Mouse (Mus musculus): ENCODE measurements around the gene Mrpl23. TPM values are rescaled to one million over a fixed set of nuclear protein-coding genes. Genes with fewer than 3 reads are reported as not detected.

Mrpl23 gene
- polyA plus RNA-seq, 1 experiment from 2014 or later: 35.6 TPM

DNA sequence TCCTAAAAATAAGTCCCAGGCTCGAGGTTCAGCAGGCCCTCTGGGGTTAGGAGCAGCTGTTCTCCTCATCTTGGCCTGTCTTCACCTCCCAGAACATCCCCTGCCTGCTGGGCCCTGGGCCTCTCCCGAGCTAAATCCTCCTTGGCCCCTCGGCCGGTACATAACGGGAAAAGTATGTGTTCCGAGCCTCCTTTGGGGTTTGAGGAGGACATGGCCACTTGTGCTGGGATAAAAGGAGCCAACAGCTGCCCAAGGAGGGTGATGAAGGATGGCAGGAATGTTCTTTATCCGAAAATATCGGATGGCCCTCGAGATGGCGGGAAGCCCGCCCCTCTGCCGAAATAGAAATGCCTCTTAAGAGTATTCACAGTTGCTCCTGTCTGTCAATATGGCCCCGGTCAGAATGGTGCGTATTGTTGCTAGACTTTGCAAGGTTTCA lies 18.5 kb downstream of the Mrpl23 start:
- ATAC-seq (ENCODE audit: insufficient number of reproducible peaks, insufficient read depth, low FRiP score, low read depth): no peak
- no peak overlapping the region; the same call in 1 of the 2 replicates for H3K27ac ChIP-seq (ENCODE audit: low read length)

DNA sequence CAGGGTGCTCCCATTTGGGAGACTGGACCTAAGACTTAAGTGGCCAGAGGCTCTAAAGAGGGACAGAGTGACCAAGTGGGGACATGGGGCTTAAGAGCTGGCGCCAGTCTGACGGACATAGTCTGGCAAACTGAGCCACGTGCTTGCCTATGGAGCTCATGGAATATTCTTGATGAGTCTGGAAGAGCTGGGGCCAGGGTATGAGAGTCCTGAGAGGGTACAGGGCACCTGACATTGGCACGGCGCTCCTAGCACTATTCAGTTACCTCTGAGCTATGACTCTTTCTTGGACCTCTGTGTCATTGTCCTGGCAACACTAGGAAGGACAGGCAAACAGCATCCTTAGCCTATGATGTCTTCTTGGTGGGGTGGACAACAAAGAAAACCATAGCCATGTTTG lies 19.2 kb downstream of the Mrpl23 start:
- no peaks in the 10 kb centered on the region for H3K36me3 ChIP-seq (ENCODE audit: control insufficient read depth, insufficient read depth, low read length)
- H3K4me2 ChIP-seq (replicated peaks; ENCODE audit: low read depth, low read length): no peak overlapping the region
- no peaks in the 10 kb centered on the region for H3K9me3 ChIP-seq (ENCODE audit: control insufficient read depth, low read depth, low read length)
- H3K27me3 ChIP-seq (ENCODE audit: control insufficient read depth, insufficient read depth, low read length): no peaks in the 10 kb centered on the region
- 91% methylated on average over 5 of the region's 5 CpGs for WGBS
- H3K27ac ChIP-seq (ENCODE audit: low read length): peak overlapping the region; percentile 91; the same call in 1 of the 2 replicates
- no peak overlapping the region for H3K9ac ChIP-seq (replicated peaks; ENCODE audit: low read depth, low read length)
- no peak overlapping the region for H3K4me3 ChIP-seq (ENCODE audit: low read depth, low read length)
- ATAC-seq (ENCODE audit: insufficient number of reproducible peaks, insufficient read depth, low FRiP score, low read depth): no peak
- peaks cover 47% of the 10 kb centered on the region for H3K4me1 ChIP-seq (ENCODE audit: control insufficient read depth, insufficient read depth, low read length)

More for the DNA sequence above, 18.5 kb downstream of the Mrpl23 start:
- H3K36me3 ChIP-seq (ENCODE audit: control insufficient read depth, insufficient read depth, low read length): no peaks in the 10 kb centered on the region
- H3K4me3 ChIP-seq (ENCODE audit: low read depth, low read length): no peak overlapping the region
- WGBS: 73% methylated on average over 14 of the region's 14 CpGs
- no peaks in the 10 kb centered on the region for H3K9me3 ChIP-seq (ENCODE audit: control insufficient read depth, low read depth, low read length)
- peaks cover 47% of the 10 kb centered on the region for H3K4me1 ChIP-seq (ENCODE audit: control insufficient read depth, insufficient read depth, low read length)
- no peaks in the 10 kb centered on the region for H3K27me3 ChIP-seq (ENCODE audit: control insufficient read depth, insufficient read depth, low read length)
- H3K9ac ChIP-seq (replicated peaks; ENCODE audit: low read depth, low read length): no peak overlapping the region
- H3K4me2 ChIP-seq (replicated peaks; ENCODE audit: low read depth, low read length): no peak overlapping the region

DNA sequence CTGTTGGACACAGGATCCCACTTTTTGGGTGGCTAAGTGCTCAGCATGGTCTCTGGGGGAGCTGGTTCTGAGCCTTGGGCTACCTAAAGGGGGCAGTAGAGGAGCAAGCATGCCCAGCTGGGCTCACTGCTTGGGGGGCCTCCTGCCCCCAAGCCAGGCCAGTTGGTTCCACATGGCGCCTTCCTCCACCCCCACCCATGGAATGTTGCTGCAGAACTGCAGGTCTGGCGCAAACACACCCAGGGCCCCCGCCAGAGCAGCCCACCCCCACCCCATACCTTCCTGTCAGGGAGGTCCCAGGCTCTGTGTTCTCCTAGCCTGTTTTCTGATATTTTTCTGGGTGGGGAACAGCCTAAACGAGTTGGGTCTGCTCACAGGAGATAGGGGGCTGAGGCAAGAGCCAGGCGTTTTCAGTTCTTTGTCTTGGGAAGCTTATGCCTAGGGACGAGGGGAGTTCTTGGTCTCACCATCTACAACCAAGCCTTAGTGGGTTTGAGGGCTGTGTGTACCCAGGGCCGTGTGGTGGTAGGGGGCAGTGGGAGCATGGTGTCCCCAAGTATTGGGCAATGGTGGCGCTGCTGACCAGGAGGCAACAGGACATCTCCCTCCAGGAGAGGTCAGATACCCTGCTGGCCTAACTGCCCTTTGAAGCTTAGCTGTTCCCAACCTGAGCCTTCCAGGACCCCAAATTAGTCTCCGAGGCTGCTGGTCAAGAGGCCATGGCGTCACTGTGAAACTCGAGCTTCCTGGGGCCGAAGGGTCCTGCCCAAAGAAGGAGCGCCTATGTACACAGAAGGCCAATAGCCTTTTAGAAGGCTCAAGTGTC lies 20.3 kb downstream of the Mrpl23 start:
- H3K27me3 ChIP-seq (ENCODE audit: control insufficient read depth, insufficient read depth, low read length): no peaks in the 10 kb centered on the region
- WGBS: 17% methylated on average over 13 of the region's 13 CpGs
- peak overlapping the region; percentile 91 for H3K27ac ChIP-seq (ENCODE audit: low read length)
- 0 out of 2 replicates have a peak overlapping the region, but pooled peaks have one; percentile 13 for H3K4me2 ChIP-seq (replicated peaks; ENCODE audit: low read depth, low read length)
- no peaks in the 10 kb centered on the region for H3K36me3 ChIP-seq (ENCODE audit: control insufficient read depth, insufficient read depth, low read length)
- peak; percentile 74 for ATAC-seq (ENCODE audit: insufficient number of reproducible peaks, insufficient read depth, low FRiP score, low read depth)
- peaks cover 45% of the 10 kb centered on the region for H3K4me1 ChIP-seq (ENCODE audit: control insufficient read depth, insufficient read depth, low read length)
- no peak overlapping the region for H3K4me3 ChIP-seq (ENCODE audit: low read depth, low read length)
- no peak overlapping the region for H3K9ac ChIP-seq (replicated peaks; ENCODE audit: low read depth, low read length)
- no peaks in the 10 kb centered on the region for H3K9me3 ChIP-seq (ENCODE audit: control insufficient read depth, low read depth, low read length)

DNA sequence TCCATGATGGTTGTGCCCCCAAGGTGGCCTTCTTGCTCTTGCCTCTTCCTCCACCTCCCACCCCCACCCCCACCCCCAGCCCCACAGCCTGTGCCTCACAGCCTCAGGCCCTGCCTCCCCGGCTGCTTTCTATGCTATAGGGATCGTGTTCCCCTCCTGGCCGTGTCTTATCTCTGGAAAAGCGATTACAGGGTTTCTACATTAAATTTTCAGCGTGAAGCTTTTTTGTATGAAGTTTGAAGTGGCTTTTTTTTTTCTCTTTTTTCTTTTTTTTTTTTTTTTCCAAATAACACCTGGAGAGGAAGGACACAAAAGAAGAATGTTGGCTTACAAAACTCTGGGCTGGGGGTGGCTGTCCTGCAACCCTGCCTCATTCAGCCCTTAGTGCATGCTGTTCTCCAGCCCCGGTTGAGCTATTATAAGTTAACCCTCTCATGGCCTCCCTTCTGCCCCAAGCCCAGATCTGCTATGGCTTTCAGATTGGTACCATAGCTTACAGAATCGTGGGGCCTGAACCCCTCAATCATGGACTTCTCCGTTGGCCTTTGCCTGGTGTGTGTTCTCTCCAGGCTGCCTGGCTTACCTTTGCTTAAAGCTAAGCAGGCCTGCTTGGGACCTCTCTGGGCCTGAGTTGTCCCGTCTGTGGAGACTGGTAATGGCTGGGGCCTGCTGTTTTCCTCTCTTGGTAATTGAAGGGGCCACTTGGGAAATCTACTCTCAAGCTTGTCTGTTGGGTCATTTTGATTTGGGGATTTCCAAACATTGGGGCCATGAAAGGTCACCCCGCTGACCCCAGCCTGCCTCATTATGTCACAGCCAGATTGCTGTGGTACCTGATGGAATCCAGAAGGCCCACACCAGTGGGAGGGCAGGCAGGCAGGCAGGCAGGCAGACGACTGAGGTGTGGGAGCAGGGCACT lies 21.2 kb downstream of the Mrpl23 start:
- peak overlapping the region; percentile 91 for H3K27ac ChIP-seq (ENCODE audit: low read length)
- H3K9ac ChIP-seq (replicated peaks; ENCODE audit: low read depth, low read length): no peak overlapping the region

DNA sequence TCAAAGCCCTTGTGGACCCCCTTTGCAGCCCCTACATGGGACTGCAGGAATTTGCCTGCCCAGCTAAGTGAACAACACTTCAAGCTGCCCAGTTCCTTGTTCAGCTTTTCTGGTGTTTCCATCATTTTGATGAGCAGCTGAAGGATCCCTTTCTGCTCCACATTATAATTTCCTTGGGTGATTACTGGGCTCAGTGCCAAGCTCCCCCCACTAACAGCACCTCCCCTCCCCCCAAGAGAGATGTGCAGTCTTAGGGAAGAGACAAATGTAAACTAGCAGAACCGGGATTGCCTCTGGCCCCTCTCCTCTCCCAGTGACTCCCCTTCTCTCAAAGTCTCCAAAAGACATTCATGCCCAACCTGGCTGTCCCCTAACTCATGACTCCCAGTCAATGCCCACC lies 22.1 kb downstream of the Mrpl23 start:
- Histone ChIP-seq H3K27me3 (ENCODE audit: control insufficient read depth, insufficient read depth, low read length) (no peaks in the 10 kb centered on the region), H3K9me3 (ENCODE audit: control insufficient read depth, low read depth, low read length) (no peaks in the 10 kb centered on the region), H3K4me1 (ENCODE audit: control insufficient read depth, insufficient read depth, low read length) (peaks cover 42% of the 10 kb centered on the region), H3K4me3 (ENCODE audit: low read depth, low read length) (no peak overlapping the region), H3K27ac (ENCODE audit: low read length) (peak overlapping the region; percentile 91), H3K4me2 (replicated peaks; ENCODE audit: low read depth, low read length) (no peak overlapping the region), H3K9ac (replicated peaks; ENCODE audit: low read depth, low read length) (no peak overlapping the region), H3K36me3 (ENCODE audit: control insufficient read depth, insufficient read depth, low read length) (no peaks in the 10 kb centered on the region)
- WGBS: 11% methylated on average over 1 of the region's 1 CpGs
- ATAC-seq (ENCODE audit: insufficient number of reproducible peaks, insufficient read depth, low FRiP score, low read depth): no peak

More for the DNA sequence above, 21.2 kb downstream of the Mrpl23 start:
- H3K4me2 ChIP-seq (replicated peaks; ENCODE audit: low read depth, low read length): peak overlapping the region; percentile 13; the same call in 1 of the 2 replicates
- no peaks in the 10 kb centered on the region for H3K36me3 ChIP-seq (ENCODE audit: control insufficient read depth, insufficient read depth, low read length)
- H3K9me3 ChIP-seq (ENCODE audit: control insufficient read depth, low read depth, low read length): no peaks in the 10 kb centered on the region
- peaks cover 42% of the 10 kb centered on the region for H3K4me1 ChIP-seq (ENCODE audit: control insufficient read depth, insufficient read depth, low read length)
- H3K4me3 ChIP-seq (ENCODE audit: low read depth, low read length): no peak overlapping the region
- 0 out of 2 replicates have a peak, but pooled peaks have one; percentile 8 for ATAC-seq (ENCODE audit: insufficient number of reproducible peaks, insufficient read depth, low FRiP score, low read depth)
- WGBS: 13% methylated on average over 11 of the region's 11 CpGs
- H3K27me3 ChIP-seq (ENCODE audit: control insufficient read depth, insufficient read depth, low read length): no peaks in the 10 kb centered on the region

DNA sequence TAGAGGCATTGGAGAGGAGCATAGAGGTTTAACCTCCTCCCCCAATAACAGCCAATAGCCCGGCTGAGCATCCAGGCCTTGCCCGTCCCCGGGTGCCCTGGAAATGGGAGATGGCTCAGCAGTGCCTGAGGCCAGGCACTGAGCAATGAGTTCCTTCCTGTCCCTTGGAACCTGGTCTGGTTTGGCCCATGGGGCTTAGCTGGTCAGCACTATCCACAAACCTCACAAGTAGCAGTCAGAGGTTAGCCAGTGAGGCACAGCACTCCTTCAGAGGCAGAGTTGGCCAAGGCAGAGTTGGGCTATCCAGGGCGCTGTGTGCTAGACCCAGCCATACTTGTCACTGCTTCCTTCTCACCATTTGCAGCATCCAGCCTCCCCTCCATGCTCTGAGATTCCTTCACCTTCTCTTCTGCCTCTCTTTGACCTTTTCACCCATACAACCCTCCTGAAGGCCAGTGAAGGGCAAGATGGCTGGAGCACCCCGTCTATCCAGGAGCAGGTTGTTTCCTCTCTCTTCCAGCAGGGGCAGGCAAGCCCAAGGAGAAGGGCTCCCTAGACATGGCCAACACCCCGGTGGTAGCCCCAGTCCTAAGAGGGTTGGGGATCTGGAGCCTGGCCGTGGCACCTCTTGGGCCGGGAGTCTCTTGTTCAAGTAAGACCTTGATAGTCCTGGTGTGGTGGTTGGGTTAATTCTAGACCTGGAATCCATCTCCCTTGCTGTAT lies 23.0 kb downstream of the Mrpl23 start:
- no peak overlapping the region for H3K4me2 ChIP-seq (replicated peaks; ENCODE audit: low read depth, low read length)
- no peak for ATAC-seq (ENCODE audit: insufficient number of reproducible peaks, insufficient read depth, low FRiP score, low read depth)
- H3K4me1 ChIP-seq (ENCODE audit: control insufficient read depth, insufficient read depth, low read length): peaks cover 46% of the 10 kb centered on the region
- no peak overlapping the region for H3K9ac ChIP-seq (replicated peaks; ENCODE audit: low read depth, low read length)
- H3K27me3 ChIP-seq (ENCODE audit: control insufficient read depth, insufficient read depth, low read length): no peaks in the 10 kb centered on the region
- H3K9me3 ChIP-seq (ENCODE audit: control insufficient read depth, low read depth, low read length): no peaks in the 10 kb centered on the region
- WGBS: 87% methylated on average over 8 of the region's 8 CpGs
- H3K36me3 ChIP-seq (ENCODE audit: control insufficient read depth, insufficient read depth, low read length): no peaks in the 10 kb centered on the region
- H3K27ac ChIP-seq (ENCODE audit: low read length): peak overlapping the region; percentile 91; the same call in 1 of the 2 replicates
- H3K4me3 ChIP-seq (ENCODE audit: low read depth, low read length): no peak overlapping the region

DNA sequence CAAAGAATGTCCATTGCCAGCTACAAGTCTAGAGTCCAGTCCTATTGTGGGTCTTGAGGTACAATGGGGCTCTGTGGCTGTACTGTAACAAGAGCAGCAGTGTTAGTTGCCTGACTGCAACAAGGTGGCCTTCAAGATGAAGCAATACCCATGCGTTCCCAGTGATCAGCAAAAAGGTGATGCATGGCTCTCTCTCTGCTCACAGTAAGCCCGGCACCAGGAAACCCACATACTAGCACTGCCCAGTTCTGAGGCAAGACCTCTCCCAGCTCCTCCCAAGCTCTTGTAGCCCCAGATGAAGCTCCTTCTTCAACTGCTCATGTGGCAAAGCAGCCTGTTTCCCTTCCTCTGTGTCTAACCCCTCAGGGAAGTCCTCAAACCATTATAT lies 23.6 kb downstream of the Mrpl23 start:
- no peak for ATAC-seq (ENCODE audit: insufficient number of reproducible peaks, insufficient read depth, low FRiP score, low read depth)
- Histone ChIP-seq H3K9ac (replicated peaks; ENCODE audit: low read depth, low read length) (no peak overlapping the region), H3K27ac (ENCODE audit: low read length) (no peak overlapping the region), H3K36me3 (ENCODE audit: control insufficient read depth, insufficient read depth, low read length) (no peaks in the 10 kb centered on the region), H3K9me3 (ENCODE audit: control insufficient read depth, low read depth, low read length) (no peaks in the 10 kb centered on the region), H3K4me1 (ENCODE audit: control insufficient read depth, insufficient read depth, low read length) (peaks cover 50% of the 10 kb centered on the region), H3K4me2 (replicated peaks; ENCODE audit: low read depth, low read length) (no peak overlapping the region), H3K27me3 (ENCODE audit: control insufficient read depth, insufficient read depth, low read length) (no peaks in the 10 kb centered on the region), H3K4me3 (ENCODE audit: low read depth, low read length) (no peak overlapping the region)
- WGBS: 89% methylated on average over 2 of the region's 2 CpGs

DNA sequence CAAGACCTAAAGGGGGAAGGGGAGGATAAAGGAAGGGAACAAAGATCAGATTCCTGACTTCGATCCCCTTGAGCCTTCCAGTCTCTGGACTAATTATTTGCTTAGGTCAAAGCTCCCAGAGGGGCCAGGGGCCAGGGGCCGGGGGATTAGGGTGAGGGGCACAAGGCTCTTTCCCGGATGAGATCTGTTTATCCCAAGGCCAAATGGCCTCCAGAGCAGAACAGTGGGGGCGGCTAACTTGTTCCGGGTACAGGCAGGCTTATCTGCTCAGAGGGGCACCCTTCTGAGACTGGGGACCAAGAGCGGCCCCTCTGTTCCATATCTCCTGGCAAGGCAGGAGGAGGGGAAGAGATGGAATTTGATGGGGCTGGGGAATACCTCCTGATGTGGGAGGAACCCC lies 25.2 kb downstream of the Mrpl23 start:
- Histone ChIP-seq H3K9ac (replicated peaks; ENCODE audit: low read depth, low read length) (no peak overlapping the region), H3K4me3 (ENCODE audit: low read depth, low read length) (no peak overlapping the region), H3K9me3 (ENCODE audit: control insufficient read depth, low read depth, low read length) (no peaks in the 10 kb centered on the region), H3K36me3 (ENCODE audit: control insufficient read depth, insufficient read depth, low read length) (no peaks in the 10 kb centered on the region), H3K27me3 (ENCODE audit: control insufficient read depth, insufficient read depth, low read length) (no peaks in the 10 kb centered on the region), H3K27ac (ENCODE audit: low read length) (no peak overlapping the region), H3K4me1 (ENCODE audit: control insufficient read depth, insufficient read depth, low read length) (peaks cover 58% of the 10 kb centered on the region), H3K4me2 (replicated peaks; ENCODE audit: low read depth, low read length) (no peak overlapping the region)
- no peak for ATAC-seq (ENCODE audit: insufficient number of reproducible peaks, insufficient read depth, low FRiP score, low read depth)
- 20% methylated on average over 6 of the region's 6 CpGs for WGBS
